Mouse (Mus musculus): ENCODE measurements around the gene Cd22.

The Cd22 gene

GRCm38 (mm10) chr7:30820854-30821445 is 59.2 kb downstream of the Cd22 start:
- no peak for DNase-seq (ENCODE audit: extremely low read depth, low read depth)

GRCm38 (mm10) chr7:30820131-30820530 is 60.0 kb downstream of the Cd22 start:
- no peak for DNase-seq (ENCODE audit: extremely low read depth, low read depth)
